Mouse (Mus musculus) spleen, embryonic (tissue): ENCODE data around the gene Aacs.
"Not testable (repeated sequence)": the region's sequence is repeated elsewhere in the genome, so short reads cannot be mapped to it uniquely, and the experiment has no call there.

Experiments
- CTCF ChIA-PET: fragments of 350-600 bp; sonication (Branson Sonifier 250); formaldehyde crosslinking; loops from one replicate; lab custom pipeline; 2022; lab: Charles Lee

Gene Aacs

DNA sequence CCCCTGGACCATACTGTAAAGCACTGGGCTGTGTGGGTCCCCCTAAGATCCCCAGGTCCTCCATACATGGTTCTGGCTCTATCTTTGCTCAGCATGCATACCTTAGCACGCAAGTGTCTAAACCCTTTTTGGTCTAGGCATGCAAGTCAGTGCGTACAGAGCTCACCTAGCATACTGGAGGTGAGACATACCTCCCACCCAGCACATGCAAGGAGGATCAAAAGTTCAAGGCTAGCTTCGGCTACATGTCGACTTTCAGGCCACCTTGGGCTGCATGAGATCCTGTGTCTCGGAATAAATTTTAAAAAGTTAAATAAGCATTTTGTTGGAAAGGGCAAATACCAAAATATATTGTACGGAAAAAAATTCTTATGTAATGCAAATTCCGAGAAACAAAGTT is 10.4 kb upstream of the Aacs start:
- CTCF ChIA-PET, result interaction anchor here (0.7 kb wide), 1 partner anchor 84 kb away, joined by 6 read pairs; no protein-coding TSS in a partner anchor

DNA sequence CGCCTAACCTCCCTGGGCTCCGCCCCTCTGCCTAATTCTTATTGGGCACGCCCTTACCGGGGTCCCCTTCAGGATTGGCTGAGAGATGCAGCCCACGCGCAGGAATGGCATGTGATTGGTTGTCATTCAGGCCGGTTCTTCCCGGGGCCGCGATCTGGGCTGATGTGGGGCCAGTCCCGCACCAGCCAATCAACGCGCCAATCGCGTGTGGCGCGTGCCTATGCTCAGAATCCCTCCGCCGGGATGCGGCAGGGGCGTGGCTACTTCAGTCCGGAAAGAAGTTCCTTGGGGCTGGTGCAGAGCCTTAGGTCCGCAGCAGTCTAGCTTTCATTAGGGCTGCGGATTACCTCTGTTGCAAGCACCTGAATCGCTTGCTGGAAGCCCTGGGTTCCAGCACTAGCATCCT is 9.9 kb upstream of the Aacs start:
- CTCF ChIA-PET, result interaction anchor here (0.7 kb wide), 1 partner anchor 85 kb away, joined by 6 read pairs; no protein-coding TSS in a partner anchor

DNA sequence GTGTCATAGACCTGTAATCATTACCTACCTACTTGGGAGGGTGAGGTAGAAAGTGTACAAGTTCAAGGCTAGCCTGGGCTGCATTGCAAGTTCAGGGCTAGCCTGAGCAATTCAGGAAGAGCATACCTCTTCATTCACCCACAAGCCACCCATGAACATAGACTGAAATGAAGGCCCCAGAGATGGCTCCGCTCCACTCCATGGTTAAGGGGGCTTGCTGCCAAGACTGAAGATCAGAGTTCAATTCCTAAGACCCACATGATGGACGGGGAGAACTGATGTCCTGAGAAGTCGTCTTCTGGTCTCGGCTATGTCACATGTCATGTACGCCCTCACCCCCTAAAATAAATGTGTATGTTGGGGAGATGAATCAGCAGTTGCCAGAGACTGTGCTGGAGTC is 9.1 kb upstream of the Aacs start:
- CTCF ChIA-PET, result no interaction called here

DNA sequence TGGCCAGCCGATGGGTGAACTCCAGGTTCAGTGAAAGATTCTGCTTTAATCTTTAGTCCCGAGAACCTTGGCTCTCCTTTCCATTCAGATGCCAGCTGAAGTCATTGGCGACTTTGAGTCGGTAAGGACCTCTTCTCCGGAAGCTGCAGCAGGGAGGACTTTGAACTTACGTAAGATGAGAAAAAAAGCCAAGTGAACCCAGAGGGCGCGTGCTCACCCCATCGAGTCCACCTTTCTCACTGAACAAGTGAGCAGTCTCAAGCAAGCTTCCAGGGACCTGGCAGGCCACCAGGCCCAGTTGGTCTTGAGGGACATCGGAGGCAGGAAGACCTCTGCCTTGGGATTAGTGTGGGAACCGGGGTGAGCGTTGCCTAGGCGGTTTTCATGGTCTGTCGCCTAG is 8.4 kb upstream of the Aacs start:
- CTCF ChIA-PET, result no interaction called here

DNA sequence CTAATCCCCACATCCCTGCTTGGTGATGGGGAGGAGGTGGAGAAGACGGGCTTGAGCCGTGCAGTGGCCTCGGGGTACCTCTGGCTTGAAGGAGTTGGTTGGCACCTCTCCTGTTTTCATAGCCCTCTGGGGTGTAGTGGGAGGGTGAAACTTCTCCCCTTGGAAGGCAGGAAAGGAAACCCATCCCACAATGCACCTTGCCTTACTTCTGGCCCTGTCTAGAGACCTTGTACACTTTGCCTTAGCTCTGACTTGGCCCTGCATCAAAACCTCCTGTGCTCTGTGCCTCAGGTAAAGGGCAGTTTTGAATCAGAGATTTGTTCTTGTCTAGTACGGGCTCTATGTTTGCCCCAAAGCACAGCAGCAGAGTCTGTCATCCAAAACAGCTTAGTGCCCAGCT is 4.9 kb upstream of the Aacs start:
- CTCF ChIA-PET, result no interaction called here

DNA sequence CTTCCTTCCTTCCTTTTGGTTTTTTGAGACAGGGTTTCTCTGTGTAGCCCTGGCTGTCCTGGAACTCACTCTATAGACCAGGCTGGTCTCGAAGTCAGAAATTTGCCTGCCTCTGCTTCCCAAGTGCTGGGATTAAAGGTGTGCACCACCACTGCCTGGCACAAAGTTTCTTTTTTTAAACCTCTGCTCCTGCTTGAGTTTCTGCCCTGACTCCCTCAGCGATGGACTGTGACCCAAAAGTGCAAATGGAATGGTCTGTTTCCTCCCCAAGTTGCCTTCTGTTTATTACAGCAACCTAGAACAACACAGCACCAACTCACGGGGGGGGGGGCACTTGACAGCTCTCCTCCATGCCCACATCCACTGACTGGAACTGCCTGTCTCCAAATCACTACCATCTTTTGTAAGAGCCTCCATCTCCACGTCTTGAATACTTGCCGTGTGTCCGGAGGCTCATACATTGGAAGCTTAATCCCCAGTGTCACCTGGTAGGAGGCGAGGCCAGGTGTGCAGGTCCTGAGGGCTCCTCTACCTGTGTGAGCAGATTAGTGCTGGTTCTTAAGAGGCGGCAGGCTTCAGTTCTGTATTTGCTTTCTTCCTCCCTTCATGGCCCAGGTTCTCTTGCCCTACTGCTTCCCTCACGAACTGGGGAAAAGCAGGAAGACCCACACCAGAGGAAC is 2.7 kb upstream of the Aacs start:
- CTCF ChIA-PET, result no interaction called here

DNA sequence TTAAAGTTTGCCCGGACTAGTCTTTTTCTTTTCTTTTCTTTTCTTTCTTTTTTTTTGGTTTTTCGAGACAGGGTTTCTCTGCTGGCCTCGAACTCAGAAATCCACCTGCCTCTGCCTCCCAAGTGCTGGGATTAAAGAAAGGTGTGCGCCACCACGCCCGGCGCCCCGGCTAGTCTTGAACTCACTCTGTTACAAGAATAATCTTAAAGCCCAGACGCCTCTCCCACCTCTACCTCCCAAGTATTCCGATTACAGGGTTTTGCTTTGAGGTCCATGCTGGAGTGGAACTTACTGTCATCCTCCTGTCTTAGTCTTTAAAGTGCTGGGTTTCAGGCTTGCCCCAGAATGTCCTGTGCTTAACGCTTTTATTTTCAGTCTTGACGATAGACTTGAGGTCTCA is 584 bp upstream of the Aacs start:
- CTCF ChIA-PET, result no interaction called here

DNA sequence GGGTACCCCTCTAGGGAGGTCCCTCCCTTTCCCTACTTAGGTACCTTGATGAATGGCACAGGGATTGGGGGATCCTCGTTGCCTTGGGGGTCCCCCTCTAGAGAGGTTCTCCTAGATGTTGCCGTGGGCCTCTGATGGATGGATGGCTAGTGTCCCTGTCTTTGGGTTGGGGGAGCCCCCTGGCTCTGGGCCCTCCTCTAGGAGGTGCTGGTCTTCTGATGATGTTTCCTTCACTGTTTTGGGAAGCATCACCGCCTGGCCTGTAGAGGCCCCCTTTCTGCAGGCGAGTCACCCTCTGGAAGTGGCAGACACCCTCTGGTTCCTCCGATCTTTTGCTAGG is 642 bp downstream of the Aacs start:
- CTCF ChIA-PET, result no interaction called here

DNA sequence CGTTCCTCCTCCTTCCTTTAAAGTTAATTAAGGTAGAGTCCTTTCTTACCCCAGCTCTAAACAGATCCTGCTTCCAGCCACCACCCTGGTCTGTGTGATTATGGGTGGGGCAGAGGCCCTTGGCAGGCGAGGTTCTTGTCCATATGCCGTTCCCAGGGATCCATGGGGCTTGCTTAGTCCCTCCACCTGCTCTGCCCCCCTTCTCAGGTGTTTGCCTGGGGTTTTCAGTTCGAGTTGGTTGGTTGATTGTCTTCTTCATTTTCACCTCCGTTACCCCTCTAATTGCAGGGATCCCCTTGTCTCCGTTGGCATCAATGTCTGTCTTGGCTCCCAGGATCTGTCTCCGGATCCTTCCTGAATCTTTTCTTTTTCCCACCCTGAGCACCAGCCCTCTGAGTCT is 1.2 kb downstream of the Aacs start:
- CTCF ChIA-PET, result no interaction called here

DNA sequence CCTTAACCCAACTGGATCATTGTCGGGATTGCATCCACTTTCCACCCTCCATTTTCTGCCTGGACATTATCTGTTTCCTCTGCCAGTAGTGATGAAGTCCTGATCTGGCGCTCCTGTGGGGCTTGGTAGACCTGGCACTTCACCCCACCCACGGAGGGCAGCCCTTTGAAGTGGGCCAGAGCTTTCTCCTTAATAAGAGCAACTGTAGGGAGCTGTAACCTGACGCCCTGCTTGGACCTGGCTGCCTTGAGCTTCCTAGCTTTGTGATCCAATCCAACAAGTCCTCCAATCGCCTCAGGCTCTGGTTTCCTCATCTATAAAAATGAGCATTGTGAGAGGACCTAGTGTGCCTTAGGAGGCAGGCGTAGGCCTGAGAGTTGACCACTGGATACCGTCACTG is 1.9 kb downstream of the Aacs start:
- CTCF ChIA-PET, result no interaction called here

DNA sequence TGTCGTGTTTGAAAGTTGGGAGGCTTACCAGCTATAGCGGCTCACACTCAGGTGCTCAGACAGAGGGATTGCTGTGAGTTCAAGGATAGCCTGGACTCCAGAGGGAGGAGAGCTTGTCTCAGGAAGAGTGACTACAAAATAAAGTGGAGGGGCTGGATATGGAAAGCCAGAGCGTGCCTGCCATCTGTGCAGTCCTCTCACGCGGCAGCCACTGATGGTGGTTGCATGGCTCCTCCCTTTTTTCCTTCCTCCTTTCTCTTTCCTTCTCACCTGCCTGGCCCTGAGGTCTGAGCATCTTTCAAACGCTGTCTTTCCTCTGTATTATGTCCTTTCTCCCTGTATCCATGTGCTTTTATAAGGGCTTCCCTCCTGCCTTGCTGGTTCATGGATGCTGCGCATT is 2.4 kb downstream of the Aacs start:
- CTCF ChIA-PET, result interaction anchor here (0.6 kb wide), 1 partner anchor 30 kb away, joined by 5 read pairs; no protein-coding TSS in a partner anchor

DNA sequence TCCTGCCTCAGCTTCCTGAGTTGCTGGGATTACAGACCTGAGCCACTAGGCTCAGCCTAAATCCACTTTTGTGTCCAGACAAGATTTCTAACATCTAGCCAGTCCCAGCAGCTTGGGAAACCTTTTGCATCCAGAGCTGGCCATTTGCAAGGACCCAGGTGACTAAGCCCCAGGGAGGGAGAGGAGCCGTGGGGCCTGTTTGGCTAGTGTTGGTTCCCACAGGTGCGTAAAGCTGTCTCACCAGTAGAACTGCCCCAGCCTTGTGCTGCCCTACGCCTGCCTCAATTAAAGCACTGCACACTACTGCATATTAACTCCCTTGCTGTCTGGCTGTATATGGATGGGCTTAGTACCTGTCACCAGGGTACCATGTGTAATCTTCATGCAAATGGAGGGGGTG is 3.8 kb downstream of the Aacs start:
- CTCF ChIA-PET, result no interaction called here

DNA sequence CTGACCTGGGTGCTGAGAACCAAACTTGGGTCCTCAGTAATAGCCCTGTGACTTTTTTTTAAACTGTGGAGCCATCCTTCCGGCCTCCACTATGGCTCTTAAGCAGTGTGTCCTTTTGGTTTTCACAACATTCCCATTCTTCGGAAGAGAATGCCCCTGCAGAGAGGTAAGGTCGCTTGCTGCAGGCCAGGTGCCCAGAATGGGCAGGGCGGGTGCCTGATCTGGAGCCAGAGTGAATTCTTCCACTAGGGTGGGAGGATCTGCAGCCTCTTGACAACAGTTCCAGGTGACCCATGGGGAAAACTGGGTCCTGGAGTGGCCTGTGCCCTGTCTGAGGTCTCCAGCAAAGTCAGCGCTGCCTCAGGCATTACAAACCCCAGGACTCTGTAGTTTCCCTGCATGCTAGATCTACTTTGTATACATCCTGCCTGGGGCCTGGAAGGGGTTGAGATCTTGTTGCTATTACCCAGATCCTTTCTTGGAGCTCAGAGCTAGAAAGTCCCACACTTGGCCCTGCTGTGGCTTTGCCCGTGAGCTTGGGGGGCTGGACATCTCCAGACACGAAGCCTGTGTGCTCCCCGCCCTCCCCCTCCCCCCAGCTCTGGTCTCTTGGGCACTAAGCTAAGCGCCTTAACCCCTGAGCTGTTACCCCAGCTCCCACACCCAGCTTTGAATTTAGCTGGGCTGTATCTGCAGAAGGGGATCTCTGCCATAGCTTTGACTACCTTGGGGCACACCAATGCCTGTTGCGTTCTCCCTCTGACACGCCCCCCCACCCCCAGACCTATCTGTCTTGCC is 5.0 kb downstream of the Aacs start:
- CTCF ChIA-PET, result interaction anchor here (0.6 kb wide), 1 partner anchor 11 kb away, joined by 3 read pairs; no protein-coding TSS in a partner anchor

DNA sequence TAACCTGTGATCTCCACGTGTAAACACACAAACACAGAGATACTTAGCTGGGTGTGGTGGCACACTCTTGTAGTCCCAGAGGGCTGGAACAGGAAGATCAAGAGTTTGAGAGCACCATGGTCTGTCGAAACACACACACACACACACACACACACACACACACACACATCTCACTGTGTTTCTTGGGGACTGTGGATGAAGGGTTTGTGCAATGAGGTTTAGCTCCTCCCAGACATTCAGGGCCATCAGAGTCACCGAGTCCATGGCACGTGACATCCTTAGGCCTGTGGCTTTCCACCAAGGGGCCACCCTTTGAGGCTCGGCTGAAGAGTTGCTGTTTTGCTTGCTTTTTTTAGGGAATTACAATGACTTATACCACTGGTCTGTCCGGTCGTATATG is 6.9 kb downstream of the Aacs start:
- CTCF ChIA-PET, result no interaction called here

DNA sequence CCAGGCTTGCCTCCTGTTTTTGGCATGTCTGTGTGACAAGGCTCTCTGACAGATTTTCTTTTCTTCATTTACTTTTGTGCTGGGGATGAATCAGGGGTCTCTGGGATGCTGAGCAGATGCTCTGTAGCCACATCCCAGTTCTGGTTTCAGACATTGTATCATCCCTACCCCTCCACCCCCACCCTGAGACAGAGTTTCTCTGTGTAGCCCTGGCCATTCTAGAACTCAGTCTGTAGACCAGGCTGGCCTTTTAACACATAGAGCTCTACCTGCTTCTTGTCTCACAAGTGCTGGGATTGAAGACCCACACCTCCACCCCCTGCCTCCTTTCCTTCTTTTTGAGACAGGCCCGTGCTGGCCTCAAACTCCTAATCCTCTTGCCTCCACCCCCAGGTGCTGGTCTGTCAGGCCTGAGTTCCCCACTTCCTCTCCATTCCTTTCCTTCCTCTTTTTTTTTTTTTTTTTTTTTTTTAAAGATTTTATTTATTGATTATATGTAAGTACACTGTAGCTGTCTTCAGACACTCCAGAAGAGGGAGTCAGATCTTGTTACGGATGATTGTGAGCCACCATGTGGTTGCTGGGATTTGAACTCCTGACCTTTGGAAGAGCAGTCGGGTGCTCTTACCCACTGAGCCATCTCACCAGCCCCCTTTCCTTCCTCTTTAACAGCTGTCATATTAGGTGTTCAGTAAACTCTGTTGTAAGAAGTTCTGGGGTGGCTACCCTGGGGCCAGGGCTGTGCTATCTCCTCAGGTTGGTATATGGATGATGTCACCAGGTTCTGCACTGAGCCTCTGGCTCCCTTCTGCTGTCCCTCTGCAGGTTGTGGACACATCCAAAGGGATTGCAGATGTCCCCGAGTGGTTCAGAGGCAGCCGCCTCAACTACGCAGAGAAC is 8.3 kb downstream of the Aacs start:
- CTCF ChIA-PET, result no interaction called here

DNA sequence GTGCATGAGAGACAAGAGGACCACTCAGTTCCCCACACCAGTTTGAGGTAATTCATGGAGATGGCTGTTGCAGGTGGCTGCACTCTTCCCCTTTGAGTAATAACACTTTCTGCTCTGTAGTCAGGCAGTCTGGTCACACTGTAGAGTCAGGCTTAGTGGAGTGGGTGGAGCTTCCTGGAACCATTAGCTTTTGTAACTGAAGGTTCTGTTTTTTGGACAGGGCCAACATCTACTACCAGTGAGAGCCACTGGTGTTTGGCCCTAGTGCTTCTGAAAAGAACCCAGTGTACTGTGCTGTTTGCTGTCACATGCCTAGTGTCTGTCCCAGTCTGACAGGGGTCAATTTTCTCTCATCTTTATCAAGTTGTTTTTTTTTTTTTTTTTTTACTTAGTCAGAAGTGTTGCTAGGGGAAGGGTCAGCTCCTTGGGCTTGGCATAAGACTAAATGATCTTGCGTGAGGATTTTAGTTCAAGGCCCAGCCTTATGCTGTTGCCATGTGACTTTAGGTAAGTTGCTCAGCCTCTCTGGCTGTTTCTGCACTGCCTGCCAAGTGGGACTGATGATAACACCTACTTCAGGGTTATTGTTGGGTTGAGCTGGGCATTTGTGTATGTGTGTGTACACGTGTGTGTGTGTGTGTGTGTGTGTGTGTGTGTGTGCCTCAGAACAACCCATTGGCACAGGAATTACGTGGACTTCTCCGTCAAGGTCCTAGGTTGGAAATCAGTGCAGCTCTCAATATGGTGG is 9.6 kb downstream of the Aacs start:
- CTCF ChIA-PET, result interaction anchor here (0.6 to 0.8 kb wide), 2 partner anchors 24 to 1243 kb away, joined by 3 read pairs; no protein-coding TSS in a partner anchor

DNA sequence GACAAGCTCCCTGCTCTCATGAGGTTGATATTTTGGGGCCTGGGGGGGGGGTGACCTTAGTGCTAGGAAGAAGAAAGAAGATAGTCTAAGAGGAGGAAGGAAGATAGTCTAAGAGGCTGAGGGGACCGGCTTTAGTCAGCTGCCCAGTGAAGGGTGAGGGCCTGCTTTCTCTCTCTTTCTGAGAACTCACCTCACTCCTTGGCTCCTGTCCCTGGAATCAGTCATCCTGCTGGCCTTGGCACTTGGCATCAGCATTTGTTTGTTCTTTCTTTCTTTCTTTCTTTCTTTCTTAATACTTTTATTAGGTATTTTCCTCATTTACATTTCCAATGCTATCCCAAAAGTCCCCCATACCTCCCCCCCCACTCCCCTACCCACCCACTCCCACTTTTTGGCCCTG is 10.5 kb downstream of the Aacs start:
- CTCF ChIA-PET, result interaction anchor here (0.6 kb wide), 1 partner anchor 1242 kb away, joined by 3 read pairs; no protein-coding TSS in a partner anchor

DNA sequence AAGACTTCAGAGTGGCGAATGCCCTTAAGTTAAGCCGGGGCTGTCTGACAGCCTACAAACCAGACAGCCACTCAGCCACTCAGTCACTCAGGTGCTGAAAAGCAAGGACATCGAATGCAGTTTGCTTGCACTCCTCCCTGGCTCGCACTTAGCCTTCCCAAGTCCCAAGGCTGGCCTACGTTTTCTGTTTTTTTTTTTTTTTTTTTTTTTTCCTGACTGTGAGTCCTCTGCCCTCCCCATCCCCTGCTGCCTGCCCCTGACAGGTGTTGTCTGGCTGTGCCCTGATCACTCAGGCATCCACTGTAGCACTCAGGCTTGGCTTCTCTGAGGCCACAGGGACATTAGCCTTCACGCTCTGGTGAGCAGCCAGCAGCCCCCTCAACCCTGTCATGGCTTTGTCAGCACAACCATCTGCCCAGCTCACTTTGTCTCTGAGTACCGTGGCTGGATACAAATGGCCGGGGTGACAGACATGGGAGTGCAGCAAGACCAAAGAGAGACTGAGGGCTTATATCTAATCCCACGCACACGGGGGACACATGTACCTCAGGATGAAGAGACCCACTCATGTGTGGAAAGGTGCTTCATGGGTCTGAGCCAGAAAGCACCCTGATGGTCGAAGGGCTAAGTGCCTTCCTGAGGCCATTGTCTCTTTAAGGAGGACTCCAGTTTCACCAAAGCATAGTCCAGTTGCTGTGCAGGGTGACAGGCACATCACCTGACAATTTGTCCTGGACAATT is 11.9 kb downstream of the Aacs start:
- CTCF ChIA-PET, result no interaction called here

DNA sequence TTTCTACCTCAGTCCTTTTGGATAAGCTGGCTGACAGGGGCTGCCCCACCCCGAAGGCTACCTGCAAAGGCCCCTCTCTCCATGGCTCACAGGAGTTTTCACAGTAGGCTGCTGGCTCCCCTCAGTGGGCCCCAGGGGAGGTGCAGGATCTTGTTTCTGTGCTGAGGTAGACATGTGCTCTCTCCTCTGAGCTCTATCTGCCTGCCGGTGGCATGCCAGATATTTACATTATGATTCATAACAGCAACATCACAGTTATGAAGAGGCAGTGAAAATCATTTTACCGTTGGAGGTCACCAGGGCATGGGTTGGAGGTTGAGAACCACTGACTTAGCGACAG is 12.5 kb downstream of the Aacs start:
- CTCF ChIA-PET, result no interaction called here

DNA sequence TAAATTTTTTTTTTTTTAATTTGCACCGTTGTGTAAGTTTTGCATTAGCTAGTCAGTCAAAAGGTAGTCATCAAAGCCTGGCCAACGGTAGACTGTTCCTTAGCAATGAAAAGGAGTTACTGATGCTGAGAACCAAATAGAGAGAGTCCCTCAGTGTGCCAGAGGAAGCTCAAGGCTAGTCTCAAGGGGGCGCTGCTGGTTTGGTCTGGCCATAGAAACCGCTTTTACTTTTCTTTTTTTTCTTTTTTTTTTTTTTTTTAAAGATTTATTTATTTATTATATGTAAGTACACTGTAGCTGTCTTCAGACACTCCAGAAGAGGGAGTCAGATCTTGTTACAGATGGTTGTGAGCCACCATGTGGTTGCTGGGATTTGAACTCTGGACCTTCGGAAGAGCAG is 13.3 kb downstream of the Aacs start:
- CTCF ChIA-PET, result not testable (repeated sequence)

DNA sequence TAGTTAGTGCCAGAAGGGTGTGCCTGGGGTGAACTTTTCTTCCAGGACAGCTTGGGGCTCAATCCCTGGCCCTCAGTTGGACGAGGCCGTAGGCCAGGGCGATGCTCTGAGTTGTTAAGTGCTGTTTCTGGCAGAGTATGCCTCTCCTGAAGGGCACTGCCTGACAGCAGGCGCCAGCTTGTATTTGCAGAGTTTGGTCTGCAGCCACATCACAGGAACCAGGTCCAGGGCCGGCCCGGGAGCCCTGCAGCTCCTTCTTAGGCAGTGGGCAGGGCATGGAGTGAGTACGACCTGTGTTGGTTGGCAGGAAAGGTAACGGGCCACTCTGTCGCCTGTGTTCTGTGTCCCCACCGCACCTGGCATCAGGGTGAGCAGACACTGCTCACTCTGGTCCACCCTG is 15.5 kb downstream of the Aacs start:
- CTCF ChIA-PET, result no interaction called here
